Mouse (Mus musculus): Measurements from ENCODE around the gene Gm10801.
"Not testable (repeated sequence)": the region's sequence is repeated elsewhere in the genome, so short reads cannot be mapped to it uniquely, and the experiment has no call there.

Gm10801 gene

GRCm38 (mm10) chr2:98661937-98662336 is at the start of gene Gm10801:
TSS of gene Gm10801 (plus strand) at chr2:98662237.
- DNase-seq (ENCODE audit: low read depth), result not testable (repeated sequence)

GRCm38 (mm10) chr2:98667201-98667600 is 5.2 kb downstream of the Gm10801 start, which contains the start of gene Gm10800:
TSS of gene Gm10800 (minus strand) at chr2:98667301.
- not testable (repeated sequence) for DNase-seq (ENCODE audit: low read depth)

- DNase-seq (ENCODE audit: low read depth), result no peak
Observed at GRCm38 (mm10) chr2:98697533-98697932, 35.5 kb downstream of the Gm10801 start.

All from 416B (cell line).